Mouse (Mus musculus) kidney, postnatal 0 days (tissue): ENCODE measurements at regions not wholly inside any gene's neighbourhood (a gene's known extent, or its start where the extent isn't known, plus 50 kb on each side); places are given as distances from the start of the nearest gene placed in this dataset.
"Not testable (repeated sequence)": the region's sequence is repeated elsewhere in the genome, so short reads cannot be mapped to it uniquely, and the experiment has no call there.

Experiments used
- ATAC-seq: fragments of 200-750 bp; cut with Nextera tagmentation; replicated peaks from 2 replicates; pipeline ENCODE4 v1.8.0; 2017; ENCODE audit warnings: low read depth, moderate number of reproducible peaks, moderate TSS enrichment, moderate library complexity; ENCODE audit not compliant: low FRiP score
- DNase-seq: peaks from one replicate; pipeline ENCODE4 v3.0.0-alpha.2; 2016; ENCODE audit warnings: low spot score
- H3K27ac ChIP-seq: fragments of 300-500 bp; sonication (generic); 2 replicates; pipeline ENCODE4 v1.5.1; 2014; ENCODE audit warnings: mild to moderate bottlenecking
- H3K27me3 ChIP-seq: fragments of 300-500 bp; sonication (generic); 2 replicates; pipeline ENCODE4 v1.6.1; 2014; ENCODE audit warnings: low read length, mixed read lengths; ENCODE audit not compliant: insufficient read depth
- H3K36me3 ChIP-seq: fragments of 300-500 bp; sonication (generic); 2 replicates; pipeline ENCODE4 v1.6.1; 2014; ENCODE audit warnings: low read length, mixed read lengths; ENCODE audit not compliant: insufficient read depth
- H3K4me1 ChIP-seq: fragments of 300-500 bp; sonication (generic); replicated peaks from 2 replicates; pipeline ENCODE4 v1.6.1; 2014; ENCODE audit warnings: antibody characterized with exemption, low read length, mixed read lengths; ENCODE audit not compliant: insufficient read depth
- H3K4me2 ChIP-seq: fragments of 300-500 bp; sonication (generic); 2 replicates; pipeline ENCODE4 v1.6.1; 2014; ENCODE audit warnings: mild to moderate bottlenecking, low read length, moderate library complexity, mixed read lengths
- H3K4me3 ChIP-seq: fragments of 300-500 bp; sonication (generic); replicated peaks from 2 replicates; pipeline ENCODE4 v1.5.1; 2014; ENCODE audit warnings: low read depth, low read length
- H3K9ac ChIP-seq: fragments of 300-500 bp; sonication (generic); 2 replicates; pipeline ENCODE4 v1.6.1; 2014; ENCODE audit warnings: low read depth, low read length
- H3K9me3 ChIP-seq: fragments of 300-500 bp; sonication (generic); replicated peaks from 2 replicates; pipeline ENCODE4 v1.6.1; 2016; ENCODE audit warnings: low read length, inconsistent platforms, mixed read lengths
- WGBS: fragments of 180-500 bp; shearing (Covaris S2); extraction: QIAGEN DNeasy Blood & Tissue Kit; methylation state at CpG from one replicate; pipeline ENCODE4 v1.1.7; 2014; 5-methylcytosine and 5-hydroxymethylcytosine counted together

- ATAC-seq, DNase-seq, H3K36me3 ChIP-seq, H3K9me3 ChIP-seq, H3K27ac ChIP-seq, H3K4me3 ChIP-seq, H3K9ac ChIP-seq, H3K4me1 ChIP-seq, H3K27me3 ChIP-seq: not testable (repeated sequence)
- WGBS, result no CpG with 5 or more reads among the region's 44 CpGs
- peak overlapping the region; percentile 36; the same call in 1 of the 2 replicates for H3K4me2 ChIP-seq
Observed at GRCm38 (mm10) chr12:23968968-23969367, 128.1 kb downstream of the 9030624G23Rik start.
